Mouse (Mus musculus) embryonic fibroblast, embryonic 13.5 days (primary cell): ENCODE results near the gene Gpr119. TPM values are rescaled to one million over a fixed set of nuclear protein-coding genes. Genes with fewer than 3 reads are reported as not detected.

Source experiments
- H3K27ac ChIP-seq: 2 replicates; pipeline ENCODE4 v1.5.1; 2012; ENCODE audit warnings: low read length, control low read depth, inconsistent platforms; ENCODE audit not compliant: insufficient read depth
- H3K4me1 ChIP-seq: 2 replicates; pipeline ENCODE4 v1.6.1; 2011; ENCODE audit warnings: low read length; ENCODE audit not compliant: control insufficient read depth, insufficient read depth
- H3K4me3 ChIP-seq: 2 replicates; pipeline ENCODE4 v1.5.1; 2011; ENCODE audit warnings: mild to moderate bottlenecking, control low read depth, low read length; ENCODE audit not compliant: insufficient read depth
- CTCF ChIP-seq: IDR thresholded peaks from 2 replicates; pipeline ENCODE4 v1.5.1; 2011; ENCODE audit warnings: mild to moderate bottlenecking, control low read depth, low read length, moderate library complexity, borderline replicate concordance; ENCODE audit not compliant: insufficient read depth
- POLR2A ChIP-seq: IDR thresholded peaks from 2 replicates; pipeline ENCODE4 v1.6.1; 2011; ENCODE audit warnings: low read depth, mild to moderate bottlenecking, control low read depth, low read length, moderate library complexity
- polyA plus RNA-seq: library from polyadenylated mRNA; stranded (reverse); fragments of >200 nt; gene quantifications from 2 replicates; pipeline ENCODE4 v1.2.4, GENCODE M21; 2011; ENCODE audit warnings: low read depth; ENCODE audit not compliant: missing spikeins, insufficient read length

Gene Gpr119
- polyA plus RNA-seq, 1 experiment = not detected

DNA sequence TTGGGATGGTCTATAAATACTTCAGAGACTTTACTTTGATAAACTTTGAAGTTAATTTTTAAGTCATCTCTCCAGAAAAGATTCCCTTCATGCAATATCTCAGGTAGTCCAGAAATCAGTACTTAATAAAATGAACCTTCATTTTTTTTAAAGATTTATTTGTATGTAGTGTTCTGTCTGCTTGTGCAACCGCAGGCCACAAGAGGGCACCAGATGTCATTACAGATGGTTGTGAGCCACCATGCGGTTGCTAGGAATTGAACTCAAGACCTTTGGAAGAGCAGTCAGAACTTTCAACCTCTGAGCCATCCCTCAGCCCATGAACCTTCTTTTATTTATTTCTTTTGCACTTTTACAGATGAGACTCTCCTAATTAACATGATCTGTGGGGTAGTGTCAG, 37.2 kb downstream of the Gpr119 start:
- no peak overlapping the region for H3K4me3 ChIP-seq
- no peak overlapping the region for H3K27ac ChIP-seq
- H3K4me1 ChIP-seq = no peaks in the 10 kb centered on the region
- TF ChIP-seq CTCF (peak; percentile 17; the same call in 1 of the 2 replicates), POLR2A (no peak)

- TF ChIP-seq POLR2A (no peak), CTCF (no peak)
- Histone ChIP-seq H3K4me1 (no peaks in the 10 kb centered on the region), H3K4me3 (peak overlapping the region; percentile 66), H3K27ac (no peak overlapping the region)
Measured at GRCm38 (mm10) chrX:48624054-48624420, 50.2 kb downstream of the Gpr119 start.

DNA sequence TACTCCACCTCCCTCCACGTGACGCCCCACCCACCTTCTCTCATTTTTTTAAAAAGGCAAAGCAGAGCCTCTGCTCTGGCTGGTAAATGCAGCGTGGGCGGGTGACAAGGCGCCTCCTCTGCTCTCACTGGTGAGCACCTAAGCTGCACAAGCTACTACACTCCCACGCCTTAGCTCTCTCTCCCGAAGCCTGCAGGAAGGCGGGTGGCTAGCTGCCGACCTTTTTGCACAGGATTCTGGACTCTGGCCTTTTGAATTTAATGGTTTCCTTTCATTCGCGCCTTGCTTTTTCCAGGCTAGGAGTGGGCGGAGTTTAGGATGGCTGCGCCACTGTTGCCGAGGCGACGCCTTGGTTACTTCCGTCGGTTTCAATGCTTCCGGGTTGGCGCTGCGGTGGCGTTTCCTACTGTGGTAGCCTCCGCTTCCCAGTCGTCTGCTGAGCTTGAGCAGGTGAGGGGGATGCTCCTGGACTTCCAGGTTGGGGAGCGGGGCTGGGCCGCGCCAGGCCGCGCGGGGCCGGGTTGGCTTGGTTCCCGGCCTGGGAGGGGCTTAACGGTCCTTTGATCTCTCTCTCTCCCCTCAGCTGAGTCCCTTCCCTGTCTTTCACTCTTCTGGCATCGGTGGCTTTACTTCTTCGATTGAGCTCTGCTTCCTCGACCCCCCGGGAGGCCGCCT, 50.8 kb downstream of the Gpr119 start, which contains the start of gene Slc25a14:
Gene Slc25a14, plus strand, starts transcription at position 35 of the 675 bp plus-strand sequence.
- peak within 1 kb of the TSS; percentile 66 for H3K4me3 ChIP-seq
- H3K4me1 ChIP-seq = no peaks in the 10 kb centered on the region
- TF ChIP-seq CTCF = no peak
- TF ChIP-seq POLR2A = peak; percentile 48
- peak within 1 kb of the TSS; percentile 65 for H3K27ac ChIP-seq

DNA sequence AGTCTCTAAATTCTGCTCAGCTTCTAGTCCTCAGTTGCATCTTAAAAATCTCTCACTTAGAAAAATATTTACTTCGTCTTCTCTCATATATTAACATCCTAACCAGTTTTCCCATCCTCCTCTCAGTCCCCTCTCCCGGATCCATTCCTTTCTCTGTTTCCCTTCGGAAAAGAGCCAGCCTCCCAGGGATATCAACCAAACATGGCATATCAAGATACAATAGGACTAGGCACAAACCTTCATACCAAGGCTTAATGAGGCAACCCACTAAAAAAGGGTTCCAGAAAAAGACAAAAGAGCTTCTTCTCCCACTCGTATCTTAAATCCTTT, 51.3 kb downstream of the Gpr119 start:
- Histone ChIP-seq H3K4me3 (peak overlapping the region; percentile 66), H3K27ac (peak overlapping the region; percentile 65), H3K4me1 (no peaks in the 10 kb centered on the region)
- TF ChIP-seq CTCF (no peak), POLR2A (no peak)

Other genes with a start within 250 kb of the Gpr119 start
- 27.1 and 30.6 TPM in 2 replicates for gene Elf4, start 211.3 kb downstream of the Gpr119 start, polyA plus RNA-seq
- 32.0 and 33.7 TPM in 2 replicates for gene Aifm1, start 160.9 kb downstream of the Gpr119 start, polyA plus RNA-seq
- 1.1 TPM in 1 of 2 replicates, not detected in the other for gene Rab33a, start 155.2 kb downstream of the Gpr119 start, polyA plus RNA-seq
- 22.1 and 29.3 TPM in 2 replicates for gene Zfp280c, start 80.0 kb downstream of the Gpr119 start, polyA plus RNA-seq
- gene Slc25a14, start 51.1 kb downstream of the Gpr119 start, polyA plus RNA-seq = 7.7 and 8.6 TPM in 2 replicates
- gene Rbmx2, start 20.5 kb upstream of the Gpr119 start, polyA plus RNA-seq = 7.5 and 9.1 TPM in 2 replicates
- not detected in 2 replicates for gene Gm595, start 203.2 kb upstream of the Gpr119 start, polyA plus RNA-seq